Mouse (Mus musculus): ENCODE results near the gene Elane. TPM values are rescaled to one million over a fixed set of nuclear protein-coding genes. Genes with fewer than 3 reads are reported as not detected.

The Elane gene
- polyA plus RNA-seq, 1 experiment from 2014 or later: not detected

- Histone ChIP-seq H3K4me1 (peaks cover 32% of the 10 kb centered on the region), H3K36me3 (no peaks in the 10 kb centered on the region), H3K9ac (replicated peaks) (peak within 1 kb of the TSS; percentile 36; the same call in 1 of the 2 replicates), H3K9me3 (no peaks in the 10 kb centered on the region), H3K4me3 (peak within 1 kb of the TSS; percentile 22), H3K27ac (replicated peaks) (no peak within 1 kb of the TSS), H3K27me3 (peaks cover 66% of the 10 kb centered on the region), H3K4me2 (replicated peaks) (peak within 1 kb of the TSS; percentile 35)
- ATAC-seq (replicated peaks): no peak
- whole genome bisulfite sequencing: 3% methylated on average over 40 of the region's 41 CpGs
These were observed 35.0 kb downstream of the Elane start, which contains the start of gene R3hdm4 for GRCm38 (mm10) chr10:79920958-79921535. TSS of gene R3hdm4 (minus strand) at chr10:79921208.

GRCm38 (mm10) chr10:79921572-79921971 is 35.5 kb downstream of the Elane start:
- under 1% methylated on average over 34 of the region's 34 CpGs for WGBS
- H3K27ac ChIP-seq (replicated peaks): no peak overlapping the region
- peaks cover 66% of the 10 kb centered on the region for H3K27me3 ChIP-seq
- no peak for ATAC-seq (replicated peaks)
- H3K9ac ChIP-seq (replicated peaks): peak overlapping the region; percentile 36; the same call in 1 of the 2 replicates
- peaks cover 34% of the 10 kb centered on the region for H3K4me1 ChIP-seq
- H3K9me3 ChIP-seq: no peaks in the 10 kb centered on the region
- peak overlapping the region; percentile 22 for H3K4me3 ChIP-seq
- H3K36me3 ChIP-seq: no peaks in the 10 kb centered on the region
- peak overlapping the region; percentile 35 for H3K4me2 ChIP-seq (replicated peaks)

GRCm38 (mm10) chr10:79924998-79925784 is 39.1 kb downstream of the Elane start:
- Histone ChIP-seq H3K36me3 (no peaks in the 10 kb centered on the region), H3K9ac (replicated peaks) (0 out of 2 replicates have a peak overlapping the region, but pooled peaks have one; percentile 2), H3K27ac (replicated peaks) (peak overlapping the region; percentile 90), H3K4me2 (replicated peaks) (peak overlapping the region; percentile 93), H3K27me3 (peaks cover 36% of the 10 kb centered on the region), H3K9me3 (no peaks in the 10 kb centered on the region), H3K4me1 (peaks cover 48% of the 10 kb centered on the region), H3K4me3 (peak overlapping the region; percentile 97)
- no peak for ATAC-seq (replicated peaks)
- 12% methylated on average over 29 of the region's 29 CpGs for WGBS

GRCm38 (mm10) chr10:79925785-79926490 is 39.9 kb downstream of the Elane start:
- ATAC-seq (replicated peaks): no peak; the same call in 1 of the 2 replicates
- H3K27ac ChIP-seq (replicated peaks): peak overlapping the region; percentile 90
- peak overlapping the region; percentile 93 for H3K4me2 ChIP-seq (replicated peaks)
- no peaks in the 10 kb centered on the region for H3K9me3 ChIP-seq
- 9% methylated on average over 15 of the region's 15 CpGs for WGBS
- H3K36me3 ChIP-seq: no peaks in the 10 kb centered on the region
- H3K4me3 ChIP-seq: peak overlapping the region; percentile 97
- H3K27me3 ChIP-seq: peaks cover 29% of the 10 kb centered on the region
- peak overlapping the region; percentile 85 for H3K9ac ChIP-seq (replicated peaks)
- peaks cover 42% of the 10 kb centered on the region for H3K4me1 ChIP-seq

GRCm38 (mm10) chr10:79926491-79927323 is 40.7 kb downstream of the Elane start, which contains the start of gene Arid3a:
TSS of gene Arid3a (plus strand) at chr10:79927043.
- Histone ChIP-seq H3K4me2 (replicated peaks) (peak within 1 kb of the TSS; percentile 93), H3K4me1 (peaks cover 35% of the 10 kb centered on the region), H3K4me3 (peak within 1 kb of the TSS; percentile 97), H3K27ac (replicated peaks) (peak within 1 kb of the TSS; percentile 90), H3K9ac (replicated peaks) (peak within 1 kb of the TSS; percentile 85), H3K36me3 (no peaks in the 10 kb centered on the region), H3K27me3 (peaks cover 21% of the 10 kb centered on the region), H3K9me3 (no peaks in the 10 kb centered on the region)
- ATAC-seq (replicated peaks): peak; percentile 80
- under 1% methylated on average over 62 of the region's 63 CpGs for WGBS

GRCm38 (mm10) chr10:79927324-79928029 is 41.4 kb downstream of the Elane start:
- H3K36me3 ChIP-seq: peaks cover 5% of the 10 kb centered on the region; the same call in 1 of the 2 replicates
- peak overlapping the region; percentile 97 for H3K4me3 ChIP-seq
- peak; percentile 14 for ATAC-seq (replicated peaks)
- H3K4me1 ChIP-seq: peaks cover 36% of the 10 kb centered on the region
- H3K27me3 ChIP-seq: peaks cover 13% of the 10 kb centered on the region
- H3K27ac ChIP-seq (replicated peaks): peak overlapping the region; percentile 90
- no peaks in the 10 kb centered on the region for H3K9me3 ChIP-seq
- WGBS: 1% methylated on average over 47 of the region's 54 CpGs
- H3K9ac ChIP-seq (replicated peaks): peak overlapping the region; percentile 85
- peak overlapping the region; percentile 93 for H3K4me2 ChIP-seq (replicated peaks)

GRCm38 (mm10) chr10:79928030-79928694 is 42.1 kb downstream of the Elane start:
- H3K9ac ChIP-seq (replicated peaks): peak overlapping the region; percentile 85
- ATAC-seq (replicated peaks): no peak
- H3K36me3 ChIP-seq: peaks cover 5% of the 10 kb centered on the region; the same call in 1 of the 2 replicates
- H3K4me2 ChIP-seq (replicated peaks): peak overlapping the region; percentile 93
- 2% methylated on average over 28 of the region's 29 CpGs for WGBS
- H3K9me3 ChIP-seq: no peaks in the 10 kb centered on the region
- H3K4me3 ChIP-seq: peak overlapping the region; percentile 97
- H3K27me3 ChIP-seq: peaks cover 6% of the 10 kb centered on the region
- H3K27ac ChIP-seq (replicated peaks): peak overlapping the region; percentile 90
- peaks cover 39% of the 10 kb centered on the region for H3K4me1 ChIP-seq

- H3K4me1 ChIP-seq: peaks cover 44% of the 10 kb centered on the region
- H3K4me2 ChIP-seq (replicated peaks): peak overlapping the region; percentile 93
- WGBS: 35% methylated on average over 9 of the region's 9 CpGs
- ATAC-seq (replicated peaks): no peak
- peak overlapping the region; percentile 97 for H3K4me3 ChIP-seq
- H3K36me3 ChIP-seq: peaks cover 5% of the 10 kb centered on the region; the same call in 1 of the 2 replicates
- H3K9ac ChIP-seq (replicated peaks): peak overlapping the region; percentile 37
- no peaks in the 10 kb centered on the region for H3K27me3 ChIP-seq
- no peaks in the 10 kb centered on the region for H3K9me3 ChIP-seq
- peak overlapping the region; percentile 62 for H3K27ac ChIP-seq (replicated peaks)
These were observed 43.1 kb downstream of the Elane start for GRCm38 (mm10) chr10:79928907-79929701.

GRCm38 (mm10) chr10:79929967-79930825 is 44.1 kb downstream of the Elane start:
- peaks cover 5% of the 10 kb centered on the region; the same call in 1 of the 2 replicates for H3K36me3 ChIP-seq
- H3K4me3 ChIP-seq: no peak overlapping the region
- H3K4me2 ChIP-seq (replicated peaks): no peak overlapping the region
- no peaks in the 10 kb centered on the region for H3K27me3 ChIP-seq
- no peak overlapping the region for H3K27ac ChIP-seq (replicated peaks)
- no peak overlapping the region for H3K9ac ChIP-seq (replicated peaks)
- 86% methylated on average over 18 of the region's 18 CpGs for WGBS
- H3K4me1 ChIP-seq: peaks cover 51% of the 10 kb centered on the region
- H3K9me3 ChIP-seq: no peaks in the 10 kb centered on the region
- no peak for ATAC-seq (replicated peaks)

All from forebrain, embryonic 15.5 days (tissue).